Mouse (Mus musculus): ENCODE measurements around the gene Slc16a8.

Gene Slc16a8

GRCm38 (mm10) chr15:79254661-79255060, at the start of gene Slc16a8:
Slc16a8 (minus strand) TSS chr15:79254761.
- DNase-seq, result no peak

GRCm38 (mm10) chr15:79303725-79304124, 49.2 kb upstream of the Slc16a8 start:
- DNase-seq, result no peak

- no peak for DNase-seq
Observed at GRCm38 (mm10) chr15:79299563-79300155, 45.1 kb upstream of the Slc16a8 start.

GRCm38 (mm10) chr15:79298553-79298952, 44.0 kb upstream of the Slc16a8 start:
- no peak for DNase-seq

- DNase-seq, result no peak
Observed at GRCm38 (mm10) chr15:79292779-79293178, 38.2 kb upstream of the Slc16a8 start.

GRCm38 (mm10) chr15:79290340-79290739, 35.8 kb upstream of the Slc16a8 start:
- no peak for DNase-seq

- DNase-seq, result no peak
Observed at GRCm38 (mm10) chr15:79289441-79289840, 34.9 kb upstream of the Slc16a8 start.

- no peak for DNase-seq
Observed at GRCm38 (mm10) chr15:79288387-79288786, 33.8 kb upstream of the Slc16a8 start.

GRCm38 (mm10) chr15:79287091-79287490, 32.5 kb upstream of the Slc16a8 start:
- DNase-seq, result no peak

GRCm38 (mm10) chr15:79286141-79286540, 31.6 kb upstream of the Slc16a8 start:
- no peak for DNase-seq

- DNase-seq, result peak; percentile 53
Observed at GRCm38 (mm10) chr15:79285399-79285798, 30.8 kb upstream of the Slc16a8 start, which contains the start of gene Baiap2l2. Baiap2l2 (minus strand) TSS chr15:79285537.

GRCm38 (mm10) chr15:79283371-79283770, 28.8 kb upstream of the Slc16a8 start:
- DNase-seq, result no peak

- DNase-seq, result no peak
Observed at GRCm38 (mm10) chr15:79282434-79282833, 27.9 kb upstream of the Slc16a8 start.

GRCm38 (mm10) chr15:79281389-79281788, 26.8 kb upstream of the Slc16a8 start:
- DNase-seq, result peak; percentile 86

GRCm38 (mm10) chr15:79280850-79281249, 26.3 kb upstream of the Slc16a8 start:
- peak; percentile 40 for DNase-seq

GRCm38 (mm10) chr15:79280209-79280608, 25.6 kb upstream of the Slc16a8 start:
- DNase-seq, result peak; percentile 63

- no peak for DNase-seq
Observed at GRCm38 (mm10) chr15:79277728-79278127, 23.2 kb upstream of the Slc16a8 start.

GRCm38 (mm10) chr15:79273020-79273419, 18.5 kb upstream of the Slc16a8 start:
- no peak for DNase-seq

- peak; percentile 53 for DNase-seq
Observed at GRCm38 (mm10) chr15:79271124-79271746, 16.7 kb upstream of the Slc16a8 start.

- peak; percentile 78 for DNase-seq
Observed at GRCm38 (mm10) chr15:79270317-79271123, 16.0 kb upstream of the Slc16a8 start.

- DNase-seq, result no peak
Observed at GRCm38 (mm10) chr15:79268521-79268920, 14.0 kb upstream of the Slc16a8 start.

- no peak for DNase-seq
Observed at GRCm38 (mm10) chr15:79265384-79265783, 10.8 kb upstream of the Slc16a8 start.

GRCm38 (mm10) chr15:79263726-79264125, 9.2 kb upstream of the Slc16a8 start:
- DNase-seq, result no peak
